In genomic region chr2:180224647-180225043, GRCm38 (mm10) we compare ENCODE assay signal across 9 mouse cellular contexts. TPM values are rescaled to one million over a fixed set of nuclear protein-coding genes. Genes with fewer than 3 reads are reported as not detected.
DNase-seq lines count a peak whose midpoint lies in the region; ATAC-seq and TF ChIP-seq lines count a peak whose summit lies in the region.
"Had no signal": no experiment of that assay in that cellular context is flagged by ENCODE, and none has a peak within 500 bp of the region (broad histone marks: within the 10 kb centered on the region; RNA-seq: fewer than 3 reads in every experiment).

No protein-coding gene starts in this region.

- peaks cover 33% of the 10 kb centered on the region for H3K27me3 ChIP-seq in embryonic facial prominence, embryonic 14.5 days (replicated peaks; ENCODE audit: control insufficient read depth, insufficient read depth, low read length)
- peaks cover 4% of the 10 kb centered on the region; the same call in 1 of the 2 replicates for H3K27me3 ChIP-seq in intestine, postnatal 0 days (replicated peaks; ENCODE audit: control insufficient read depth, insufficient read depth, low read length)
- peaks cover 50% of the 10 kb centered on the region for H3K27me3 ChIP-seq in neural tube, embryonic 13.5 days

- H3K4me3 ChIP-seq in left cerebral cortex, adult 2 months = peak overlapping the region; percentile 75
- peak overlapping the region; percentile 63 for H3K4me3 ChIP-seq in embryonic facial prominence, embryonic 14.5 days (ENCODE audit: low read depth, low read length)
- H3K4me3 ChIP-seq in intestine, postnatal 0 days (ENCODE audit: low read depth, low read length) = peak overlapping the region; percentile 64
- peak overlapping the region; percentile 53 for H3K4me3 ChIP-seq in neural tube, embryonic 13.5 days

- no peak overlapping the region for H3K27ac ChIP-seq in left cerebral cortex, adult 2 months
- peak overlapping the region; percentile 63 for H3K27ac ChIP-seq in embryonic facial prominence, embryonic 14.5 days (replicated peaks; ENCODE audit: low read depth, low read length)
- no peak overlapping the region for H3K27ac ChIP-seq in intestine, postnatal 0 days (ENCODE audit: low read depth, low read length)
- H3K27ac ChIP-seq in neural tube, embryonic 13.5 days (replicated peaks) = no peak overlapping the region

- no peaks in the 10 kb centered on the region for H3K9me3 ChIP-seq in embryonic facial prominence, embryonic 14.5 days (ENCODE audit: control insufficient read depth, low read length)
- no peaks in the 10 kb centered on the region for H3K9me3 ChIP-seq in intestine, postnatal 0 days (ENCODE audit: control insufficient read depth)
- H3K9me3 ChIP-seq in neural tube, embryonic 13.5 days = no peaks in the 10 kb centered on the region

- H3K36me3 ChIP-seq in embryonic facial prominence, embryonic 14.5 days (ENCODE audit: control insufficient read depth, insufficient read depth, low read length) = no peaks in the 10 kb centered on the region
- no peaks in the 10 kb centered on the region for H3K36me3 ChIP-seq in intestine, postnatal 0 days (ENCODE audit: control insufficient read depth, insufficient read depth)
- H3K36me3 ChIP-seq in neural tube, embryonic 13.5 days = no peaks in the 10 kb centered on the region

- DNase-seq in left cerebral cortex, adult 2 months (ENCODE audit: extremely low spot score in 1 of 2, low spot score in 2 of 2) = no peak
- DNase-seq in left cerebral cortex, adult 18-20 months (ENCODE audit: low spot score in 2 of 2) = no peak
- DNase-seq in embryonic facial prominence, embryonic 14.5 days (ENCODE audit: low spot score) = no peak
- no peak for DNase-seq in retina, embryonic 14.5 days (ENCODE audit: low spot score)
- no peak for DNase-seq in gastrocnemius, postnatal 10 days
- DNase-seq: layer of hippocampus, postnatal 36 days had no signal

- no peak for ATAC-seq in embryonic facial prominence, embryonic 14.5 days (ENCODE audit: low read depth)
- no peak for ATAC-seq in intestine, postnatal 0 days
- no peak for ATAC-seq in neural tube, embryonic 13.5 days (ENCODE audit: low read depth)
- ATAC-seq in CD4-positive, CD25-positive, alpha-beta regulatory T cell, adult 4 months = no peak

- WGBS in embryonic facial prominence, embryonic 14.5 days = 0% methylated on average over 11 of the region's 13 CpGs
- 4% methylated on average over 11 of the region's 13 CpGs for WGBS in intestine, postnatal 0 days
- 2% methylated on average over 12 of the region's 13 CpGs for whole genome bisulfite sequencing in neural tube, embryonic 13.5 days

- intact Hi-C loops in left cerebral cortex, adult 2 months (cut with DNase I) = no loop called here

- H3K4me1 ChIP-seq in embryonic facial prominence, embryonic 14.5 days (ENCODE audit: control insufficient read depth, insufficient read depth, low read length) = peaks cover 21% of the 10 kb centered on the region
- peaks cover 17% of the 10 kb centered on the region for H3K4me1 ChIP-seq in intestine, postnatal 0 days (replicated peaks; ENCODE audit: control insufficient read depth, insufficient read depth, low read length)
- peaks cover 50% of the 10 kb centered on the region for H3K4me1 ChIP-seq in neural tube, embryonic 13.5 days (replicated peaks)

- H3K9ac ChIP-seq in embryonic facial prominence, embryonic 14.5 days (ENCODE audit: low read depth, low read length) = peak overlapping the region; percentile 65
- peak overlapping the region; percentile 45 for H3K9ac ChIP-seq in intestine, postnatal 0 days (ENCODE audit: low read depth, low read length)
- peak overlapping the region; percentile 75; the same call in 1 of the 2 replicates for H3K9ac ChIP-seq in neural tube, embryonic 13.5 days

- TF ChIP-seq CTCF in left cerebral cortex, adult 2 months (IDR thresholded peaks at IDR 0.05) = no peak
- no peak for TF ChIP-seq CTCF in intestine, postnatal 0 days (IDR thresholded peaks at IDR 0.05; ENCODE audit: low read depth)

- H3K4me2 ChIP-seq in embryonic facial prominence, embryonic 14.5 days (ENCODE audit: low read depth, low read length) = peak overlapping the region; percentile 97
- H3K4me2 ChIP-seq in intestine, postnatal 0 days (replicated peaks; ENCODE audit: low read depth) = peak overlapping the region; percentile 99
- peak overlapping the region; percentile 98 for H3K4me2 ChIP-seq in neural tube, embryonic 13.5 days

RNA-seq across cellular contexts. Expression of gene Lama5, which starts 1.0 kb away (rescaled TPM):
- total RNA-seq in left cerebral cortex, adult 2 months (2021) = 10 to 100 TPM in 1 of 2 experiments, 1 to 10 TPM in 1; 9.5 to 11.2 TPM
- total RNA-seq in left cerebral cortex, adult 18-20 months (2021) = 10 to 100 TPM in 1 of 2 experiments, 1 to 10 TPM in 1; 8.2 to 11.2 TPM
- polyA plus RNA-seq in embryonic facial prominence, embryonic 14.5 days (2014; fragmentation: Nextera tagmentation; extraction: Ambion mirVana) = 25.2 and 28.2 TPM in 2 replicates
- 19.8 and 23.5 TPM in 2 replicates for polyA plus RNA-seq in intestine, postnatal 0 days (2015; fragmentation: Nextera tagmentation; extraction: Ambion mirVana)
- 2.0 and 2.4 TPM in 2 replicates for polyA plus RNA-seq in neural tube, embryonic 13.5 days (2015; fragmentation: Nextera tagmentation; extraction: Ambion mirVana)
- polyA plus RNA-seq in CD4-positive, CD25-positive, alpha-beta regulatory T cell, adult 4 months (2017; shearing (Covaris generic)) = 1 to 10 TPM in 1 of 2 experiments, under 1 TPM in 1; 0.30 to 1.4 TPM
- total RNA-seq in gastrocnemius, postnatal 10 days (2021) = 10 to 100 TPM; 22.5 to 25.9 TPM

RNA-seq across cellular contexts. Expression of gene Rps21, which starts 32.5 kb away (rescaled TPM):
- total RNA-seq in left cerebral cortex, adult 2 months (2021) = 100 to 1,000 TPM; 682 to 702 TPM
- total RNA-seq in left cerebral cortex, adult 18-20 months (2021) = 100 to 1,000 TPM; 728 to 804 TPM
- 689 and 787 TPM in 2 replicates for polyA plus RNA-seq in embryonic facial prominence, embryonic 14.5 days (2014; fragmentation: Nextera tagmentation; extraction: Ambion mirVana)
- polyA plus RNA-seq in intestine, postnatal 0 days (2015; fragmentation: Nextera tagmentation; extraction: Ambion mirVana) = 442 and 454 TPM in 2 replicates
- 362 and 435 TPM in 2 replicates for polyA plus RNA-seq in neural tube, embryonic 13.5 days (2015; fragmentation: Nextera tagmentation; extraction: Ambion mirVana)
- polyA plus RNA-seq in CD4-positive, CD25-positive, alpha-beta regulatory T cell, adult 4 months (2017; shearing (Covaris generic)) = 1,000 to 10,000 TPM in 1 of 2 experiments, 100 to 1,000 TPM in 1; 875 to 1,561 TPM
- total RNA-seq in gastrocnemius, postnatal 10 days (2021) = 100 to 1,000 TPM; 545 to 616 TPM

RNA-seq across cellular contexts. Expression of gene Cables2, which starts 48.7 kb away (rescaled TPM):
- total RNA-seq in left cerebral cortex, adult 2 months (2021) = 10 to 100 TPM; 26.0 to 29.0 TPM
- total RNA-seq in left cerebral cortex, adult 18-20 months (2021) = 10 to 100 TPM; 30.5 to 33.7 TPM
- polyA plus RNA-seq in embryonic facial prominence, embryonic 14.5 days (2014; fragmentation: Nextera tagmentation; extraction: Ambion mirVana) = 16.5 and 17.4 TPM in 2 replicates
- 8.2 and 8.4 TPM in 2 replicates for polyA plus RNA-seq in intestine, postnatal 0 days (2015; fragmentation: Nextera tagmentation; extraction: Ambion mirVana)
- polyA plus RNA-seq in neural tube, embryonic 13.5 days (2015; fragmentation: Nextera tagmentation; extraction: Ambion mirVana) = 22.0 and 23.9 TPM in 2 replicates
- 1 to 10 TPM; 5.2 to 8.1 TPM for polyA plus RNA-seq in CD4-positive, CD25-positive, alpha-beta regulatory T cell, adult 4 months (2017; shearing (Covaris generic))
- total RNA-seq in gastrocnemius, postnatal 10 days (2021) = 10 to 100 TPM in 1 of 2 experiments, 1 to 10 TPM in 1; 9.3 to 10.3 TPM

RNA-seq across cellular contexts. Expression of gene Adrm1, which starts 53.4 kb away (rescaled TPM):
- total RNA-seq in left cerebral cortex, adult 2 months (2021) = 100 to 1,000 TPM in 1 of 2 experiments, 10 to 100 TPM in 1; 96.4 to 101 TPM
- 100 to 1,000 TPM; 106 to 111 TPM for total RNA-seq in left cerebral cortex, adult 18-20 months (2021)
- polyA plus RNA-seq in embryonic facial prominence, embryonic 14.5 days (2014; fragmentation: Nextera tagmentation; extraction: Ambion mirVana) = 130 and 142 TPM in 2 replicates
- polyA plus RNA-seq in intestine, postnatal 0 days (2015; fragmentation: Nextera tagmentation; extraction: Ambion mirVana) = 132 and 142 TPM in 2 replicates
- polyA plus RNA-seq in neural tube, embryonic 13.5 days (2015; fragmentation: Nextera tagmentation; extraction: Ambion mirVana) = 190 and 208 TPM in 2 replicates
- polyA plus RNA-seq in CD4-positive, CD25-positive, alpha-beta regulatory T cell, adult 4 months (2017; shearing (Covaris generic)) = 100 to 1,000 TPM in 1 of 2 experiments, 10 to 100 TPM in 1; 83.1 to 115 TPM
- total RNA-seq in gastrocnemius, postnatal 10 days (2021) = 100 to 1,000 TPM in 1 of 2 experiments, 10 to 100 TPM in 1; 97.8 to 108 TPM
